Mouse (Mus musculus) hindbrain, embryonic 14.5 days (tissue): ENCODE measurements at regions not wholly inside any gene's neighbourhood (a gene's known extent, or its start where the extent isn't known, plus 50 kb on each side); places are given as distances from the start of the nearest gene placed in this dataset.

Experiments
- ATAC-seq: fragments of 200-750 bp; cut with Nextera tagmentation; 2 replicates; pipeline ENCODE4 v1.8.0; 2017; ENCODE audit warnings: moderate number of reproducible peaks, mild to moderate bottlenecking, moderate TSS enrichment, moderate library complexity; ENCODE audit not compliant: low FRiP score
- DNase-seq: peaks from one replicate; pipeline ENCODE4 v3.0.0-alpha.2; 2015; ENCODE audit warnings: low spot score
- H3K27ac ChIP-seq: fragments of 300-500 bp; sonication (generic); 2 replicates; pipeline ENCODE4 v1.5.1; 2014; ENCODE audit warnings: mild to moderate bottlenecking, moderate library complexity
- H3K27me3 ChIP-seq: fragments of 300-500 bp; sonication (generic); 2 replicates; pipeline ENCODE4 v1.6.1; 2014; ENCODE audit warnings: mild to moderate bottlenecking, low read length, mixed read lengths; ENCODE audit not compliant: control insufficient read depth, insufficient read depth
- H3K36me3 ChIP-seq: fragments of 300-500 bp; sonication (generic); replicated peaks from 2 replicates; pipeline ENCODE4 v1.6.1; 2014; ENCODE audit not compliant: control insufficient read depth, insufficient read depth
- H3K4me1 ChIP-seq: fragments of 300-500 bp; sonication (generic); replicated peaks from 2 replicates; pipeline ENCODE4 v1.6.1; 2014; ENCODE audit warnings: antibody characterized with exemption, low read length, mixed read lengths; ENCODE audit not compliant: control insufficient read depth, insufficient read depth
- H3K4me2 ChIP-seq: fragments of 300-500 bp; sonication (generic); replicated peaks from 2 replicates; pipeline ENCODE4 v1.6.1; 2014; ENCODE audit warnings: mild to moderate bottlenecking, moderate library complexity
- H3K4me3 ChIP-seq: fragments of 300-500 bp; sonication (generic); replicated peaks from 2 replicates; pipeline ENCODE4 v1.5.1; 2014; ENCODE audit warnings: mild to moderate bottlenecking, low read length
- H3K9ac ChIP-seq: fragments of 300-500 bp; sonication (generic); 2 replicates; pipeline ENCODE4 v1.6.1; 2014
- H3K9me3 ChIP-seq: fragments of 300-500 bp; sonication (generic); 2 replicates; pipeline ENCODE4 v1.6.1; 2016; ENCODE audit warnings: low read length; ENCODE audit not compliant: control insufficient read depth
- WGBS: fragments of 180-500 bp; shearing (Covaris S2); extraction: QIAGEN DNeasy Blood & Tissue Kit; methylation state at CpG from one replicate; pipeline ENCODE4 v1.1.7; 2014; 5-methylcytosine and 5-hydroxymethylcytosine counted together

DNA sequence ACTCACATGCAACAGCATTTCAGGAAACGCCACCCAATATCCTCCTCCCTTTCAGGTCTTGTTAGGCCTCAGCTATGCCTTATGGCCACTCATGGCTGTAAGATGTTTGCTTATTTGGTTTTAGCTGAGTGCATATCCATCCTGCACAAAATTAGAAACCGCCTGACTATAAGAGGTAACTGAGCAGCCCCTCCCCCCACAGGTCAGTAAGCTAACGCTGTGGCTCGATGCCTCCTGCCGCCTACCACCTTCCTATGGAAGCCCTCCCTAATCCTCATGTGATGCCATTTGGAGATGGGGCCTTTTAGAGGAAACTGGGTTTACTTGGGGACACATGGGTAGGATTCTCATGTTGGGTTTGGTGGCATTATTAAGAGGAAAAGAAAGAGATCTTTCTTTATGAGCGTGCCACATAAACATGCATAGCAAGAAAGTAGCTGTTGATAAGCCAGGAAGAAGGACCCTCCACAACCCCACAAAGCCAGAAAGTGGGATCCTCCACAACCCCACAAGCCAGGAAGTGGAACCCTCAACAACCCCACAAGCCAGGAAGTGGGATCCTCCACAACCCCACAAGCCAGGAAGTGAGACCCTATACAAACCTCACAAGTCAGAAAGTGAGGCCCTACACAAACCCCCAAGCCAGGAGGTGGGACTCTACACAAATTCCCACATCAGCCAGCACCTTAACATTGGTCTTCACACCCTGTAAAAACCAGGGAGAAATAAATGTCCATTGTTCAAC lies 134.5 kb downstream of the Tmem17 start:
- H3K36me3 ChIP-seq = no peaks in the 10 kb centered on the region
- WGBS = 71% methylated on average over 6 of the region's 6 CpGs
- 0 out of 2 replicates have a peak, but pooled peaks cover 3% of the 10 kb centered on the region for H3K9me3 ChIP-seq
- H3K9ac ChIP-seq = no peak overlapping the region
- no peaks in the 10 kb centered on the region for H3K4me1 ChIP-seq
- DNase-seq (no peak), ATAC-seq (no peak)
- no peak overlapping the region for H3K4me2 ChIP-seq
- H3K4me3 ChIP-seq = no peak overlapping the region
- no peak overlapping the region for H3K27ac ChIP-seq
- no peaks in the 10 kb centered on the region for H3K27me3 ChIP-seq

DNA sequence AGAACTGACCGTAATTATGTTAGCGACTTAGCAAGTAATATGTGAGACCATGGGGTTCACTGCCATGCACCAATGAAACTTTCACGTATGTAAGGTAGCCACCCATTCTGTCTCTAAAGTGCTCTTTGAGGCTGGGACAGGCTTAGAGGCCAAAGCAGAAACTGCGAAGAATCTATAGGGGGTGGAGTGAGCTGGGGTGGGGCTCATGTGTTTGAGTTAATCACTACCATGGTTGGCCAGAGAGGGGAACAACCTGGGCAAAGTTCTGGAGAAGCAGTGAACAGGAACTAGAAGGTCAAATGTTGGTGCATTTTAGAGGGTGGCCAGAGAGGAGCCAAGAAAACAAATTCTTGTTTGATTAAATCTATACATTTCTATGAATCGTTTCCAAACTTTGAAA lies 136.4 kb downstream of the Tmem17 start:
- ATAC-seq = no peak
- no peaks in the 10 kb centered on the region for H3K9me3 ChIP-seq

DNA sequence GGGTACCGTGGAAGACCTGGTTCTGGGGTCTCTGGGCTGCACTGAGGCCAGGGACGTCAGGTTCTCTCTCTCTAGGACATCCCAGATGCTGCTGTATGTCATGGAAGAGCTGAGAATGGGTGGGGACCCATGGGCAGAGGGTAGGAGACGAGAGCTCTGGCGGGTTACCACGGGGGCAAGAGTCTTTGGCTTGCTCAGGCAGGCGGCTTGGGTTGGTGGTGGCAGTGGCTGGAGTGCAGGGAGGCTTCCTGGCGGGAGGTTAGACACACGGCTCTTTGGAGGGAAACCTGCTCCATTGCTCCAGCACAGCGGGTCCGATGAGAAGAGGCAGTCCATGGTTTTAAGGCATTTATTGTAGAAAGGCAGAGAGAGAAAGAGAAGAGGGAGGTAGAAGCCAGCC lies 138.9 kb downstream of the Tmem17 start:
- H3K9ac ChIP-seq = no peak overlapping the region
- no peak overlapping the region for H3K4me3 ChIP-seq
- H3K27me3 ChIP-seq = no peaks in the 10 kb centered on the region
- DNase-seq = no peak
- H3K36me3 ChIP-seq = no peaks in the 10 kb centered on the region
- H3K4me1 ChIP-seq = no peaks in the 10 kb centered on the region
- ATAC-seq = no peak
- H3K4me2 ChIP-seq = no peak overlapping the region
- no peaks in the 10 kb centered on the region for H3K9me3 ChIP-seq
- no peak overlapping the region for H3K27ac ChIP-seq
- 88% methylated on average over 10 of the region's 10 CpGs for WGBS

More for the DNA sequence above, 136.4 kb downstream of the Tmem17 start:
- Histone ChIP-seq H3K27me3 (no peaks in the 10 kb centered on the region), H3K36me3 (no peaks in the 10 kb centered on the region), H3K4me3 (no peak overlapping the region), H3K27ac (no peak overlapping the region), H3K4me1 (no peaks in the 10 kb centered on the region), H3K4me2 (no peak overlapping the region), H3K9ac (no peak overlapping the region)
- WGBS = 94% methylated on average over 5 of the region's 5 CpGs
- no peak for DNase-seq

GRCm38 (mm10) chr11:22651313-22651712 lies 139.4 kb downstream of the Tmem17 start:
- Histone ChIP-seq H3K27ac (no peak overlapping the region), H3K9me3 (no peaks in the 10 kb centered on the region), H3K27me3 (no peaks in the 10 kb centered on the region), H3K9ac (no peak overlapping the region), H3K4me2 (no peak overlapping the region), H3K4me1 (no peaks in the 10 kb centered on the region), H3K4me3 (no peak overlapping the region), H3K36me3 (no peaks in the 10 kb centered on the region)
- 78% methylated on average over 1 of the region's 1 CpGs for WGBS
- no peak for ATAC-seq
- DNase-seq = no peak

DNA sequence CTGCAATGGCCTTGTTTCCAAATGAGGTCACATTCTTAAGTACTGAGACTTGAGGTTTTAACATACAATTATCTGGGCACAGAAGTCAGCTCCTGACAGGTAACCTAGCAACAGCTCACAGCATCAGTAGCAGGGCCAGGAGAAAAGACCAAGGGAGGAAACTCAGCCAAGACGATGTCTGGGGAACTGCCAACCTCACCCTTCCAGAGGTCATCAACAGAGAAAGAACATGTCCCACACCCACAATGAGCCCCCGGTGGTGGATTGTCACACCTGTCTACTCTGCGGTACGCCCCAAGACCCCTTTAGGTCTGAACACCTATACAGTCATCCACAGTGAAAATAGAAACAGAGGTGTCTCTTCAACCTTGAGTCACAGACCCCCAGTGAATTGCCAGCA lies 140.0 kb downstream of the Tmem17 start:
- no peak overlapping the region for H3K4me2 ChIP-seq
- H3K27me3 ChIP-seq = no peaks in the 10 kb centered on the region
- H3K9me3 ChIP-seq = no peaks in the 10 kb centered on the region
- 78% methylated on average over 4 of the region's 4 CpGs for WGBS
- DNase-seq (no peak), ATAC-seq (no peak)
- H3K9ac ChIP-seq = no peak overlapping the region
- no peaks in the 10 kb centered on the region for H3K4me1 ChIP-seq
- no peaks in the 10 kb centered on the region for H3K36me3 ChIP-seq
- no peak overlapping the region for H3K4me3 ChIP-seq
- no peak overlapping the region for H3K27ac ChIP-seq

DNA sequence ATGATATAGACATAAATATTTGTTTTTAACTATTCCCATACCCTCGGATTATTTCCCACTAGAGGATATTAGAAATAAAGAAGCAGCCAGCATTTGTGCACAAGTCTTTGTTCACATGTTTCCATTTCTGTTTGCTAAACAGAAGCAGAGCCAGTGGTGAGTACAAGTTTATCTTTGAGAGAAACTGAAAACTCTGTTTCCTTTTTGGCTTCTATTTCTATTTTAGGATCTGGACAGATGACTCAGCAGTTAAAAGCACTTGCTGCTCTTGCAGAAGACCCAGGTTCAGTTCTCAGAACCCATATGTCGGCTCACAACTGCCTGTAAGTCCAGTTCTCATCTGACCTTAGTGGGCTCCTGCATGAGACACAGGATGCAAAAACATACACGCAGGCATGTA lies 141.0 kb downstream of the Tmem17 start:
- Histone ChIP-seq H3K27me3 (no peaks in the 10 kb centered on the region), H3K9ac (no peak overlapping the region), H3K36me3 (no peaks in the 10 kb centered on the region), H3K9me3 (no peaks in the 10 kb centered on the region), H3K4me1 (no peaks in the 10 kb centered on the region), H3K4me3 (no peak overlapping the region), H3K27ac (no peak overlapping the region), H3K4me2 (no peak overlapping the region)
- ATAC-seq (no peak), DNase-seq (no peak)
- 81% methylated on average over 3 of the region's 3 CpGs for WGBS

DNA sequence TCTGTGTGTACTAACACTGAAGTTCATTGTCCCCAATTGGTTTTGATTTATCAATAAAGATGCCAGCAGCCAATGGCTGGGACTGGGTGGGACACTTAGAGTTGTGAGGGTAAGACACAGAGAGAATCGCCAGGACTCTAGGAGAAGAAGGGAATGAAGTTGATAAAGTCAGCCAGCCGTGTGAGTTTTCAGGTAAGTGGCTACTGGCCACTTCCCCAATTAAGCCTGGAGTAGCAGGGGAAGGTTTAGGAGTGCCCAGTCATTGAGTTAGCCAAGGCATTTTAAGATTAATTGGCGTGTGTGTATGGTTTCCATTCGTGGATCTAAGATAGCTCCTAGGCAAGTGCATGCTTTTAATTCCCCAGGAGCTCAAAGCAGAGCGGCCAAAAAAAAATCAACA lies 141.5 kb downstream of the Tmem17 start:
- no peaks in the 10 kb centered on the region for H3K27me3 ChIP-seq
- H3K9me3 ChIP-seq = no peaks in the 10 kb centered on the region
- H3K9ac ChIP-seq = no peak overlapping the region
- DNase-seq = no peak
- no peak overlapping the region for H3K4me3 ChIP-seq
- H3K4me1 ChIP-seq = no peaks in the 10 kb centered on the region
- H3K36me3 ChIP-seq = no peaks in the 10 kb centered on the region
- no peak for ATAC-seq
- 82% methylated on average over 5 of the region's 5 CpGs for WGBS
- no peak overlapping the region for H3K27ac ChIP-seq
- no peak overlapping the region for H3K4me2 ChIP-seq

- no peak overlapping the region for H3K9ac ChIP-seq
- no peaks in the 10 kb centered on the region for H3K27me3 ChIP-seq
- H3K4me1 ChIP-seq = peaks cover 6% of the 10 kb centered on the region; the same call in 1 of the 2 replicates
- DNase-seq = no peak
- 50% methylated on average over 1 of the region's 1 CpGs for WGBS
- no peak overlapping the region for H3K27ac ChIP-seq
- H3K4me3 ChIP-seq = no peak overlapping the region
- ATAC-seq = no peak
- H3K9me3 ChIP-seq = no peaks in the 10 kb centered on the region
- H3K4me2 ChIP-seq = no peak overlapping the region
- no peaks in the 10 kb centered on the region for H3K36me3 ChIP-seq
Observed at GRCm38 (mm10) chr11:22657635-22658034, 145.7 kb downstream of the Tmem17 start.

GRCm38 (mm10) chr11:22661072-22661471 lies 149.2 kb downstream of the Tmem17 start:
- H3K27ac ChIP-seq = no peak overlapping the region
- no peaks in the 10 kb centered on the region for H3K9me3 ChIP-seq
- ATAC-seq (no peak), DNase-seq (no peak)
- peaks cover 6% of the 10 kb centered on the region; the same call in 1 of the 2 replicates for H3K4me1 ChIP-seq
- 52% methylated on average over 5 of the region's 5 CpGs for WGBS
- no peaks in the 10 kb centered on the region for H3K36me3 ChIP-seq
- no peak overlapping the region for H3K4me3 ChIP-seq
- H3K27me3 ChIP-seq = no peaks in the 10 kb centered on the region
- H3K4me2 ChIP-seq = no peak overlapping the region
- H3K9ac ChIP-seq = no peak overlapping the region
